Mouse (Mus musculus): ENCODE measurements around the gene Gm26602. TPM values are rescaled to one million over a fixed set of nuclear protein-coding genes. Genes with fewer than 3 reads are reported as not detected.

Gene Gm26602
- polyA plus RNA-seq, 2 experiments, result not detected

DNA sequence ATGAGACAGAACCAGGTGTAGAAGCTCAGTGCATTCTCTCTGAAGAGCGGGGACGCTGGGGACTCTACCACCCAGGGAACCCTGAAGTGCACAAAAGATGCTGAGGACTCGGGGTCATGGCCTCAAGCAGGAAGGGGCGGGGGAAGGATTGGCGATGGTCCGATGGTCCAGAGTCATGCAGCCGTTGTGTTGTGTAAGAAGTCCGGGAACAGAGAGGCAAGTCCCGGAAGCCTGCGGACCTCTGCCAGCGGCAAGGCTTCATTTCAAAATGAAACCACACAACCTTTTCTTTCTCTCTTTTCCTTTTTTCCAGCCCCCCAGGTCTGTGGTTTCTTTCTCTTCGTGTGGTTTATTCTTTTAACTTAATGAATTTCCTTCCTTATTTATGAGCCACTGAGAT lies 32.9 kb upstream of the Gm26602 start:
- no peak for DNase-seq (ENCODE audit: low spot score)
- WGBS, result 50% methylated on average over 12 of the region's 12 CpGs
- H3K4me2 ChIP-seq (replicated peaks; ENCODE audit: low read depth, low read length, severe bottlenecking), result no peak overlapping the region
- no peak overlapping the region for H3K4me3 ChIP-seq (replicated peaks; ENCODE audit: low read length)
- no peak for ATAC-seq (ENCODE audit: low FRiP score, low read depth)
- H3K36me3 ChIP-seq (ENCODE audit: control insufficient read depth, insufficient read depth, low read length), result no peaks in the 10 kb centered on the region
- peaks cover 18% of the 10 kb centered on the region; the same call in 1 of the 2 replicates for H3K4me1 ChIP-seq (ENCODE audit: control insufficient read depth, insufficient read depth, low read length)
- no peak overlapping the region for H3K9ac ChIP-seq (ENCODE audit: low read depth, low read length, severe bottlenecking)
- no peak overlapping the region for H3K27ac ChIP-seq (replicated peaks; ENCODE audit: low read depth, low read length)
- TF ChIP-seq POLR2A (IDR thresholded peaks at IDR 0.05; ENCODE audit: borderline replicate concordance, extremely low read depth, insufficient read depth, insufficient read length), result no peak
- no peaks in the 10 kb centered on the region for H3K27me3 ChIP-seq (ENCODE audit: control insufficient read depth, insufficient read depth, low read length)
- H3K9me3 ChIP-seq (ENCODE audit: control insufficient read depth, low read length), result no peaks in the 10 kb centered on the region

DNA sequence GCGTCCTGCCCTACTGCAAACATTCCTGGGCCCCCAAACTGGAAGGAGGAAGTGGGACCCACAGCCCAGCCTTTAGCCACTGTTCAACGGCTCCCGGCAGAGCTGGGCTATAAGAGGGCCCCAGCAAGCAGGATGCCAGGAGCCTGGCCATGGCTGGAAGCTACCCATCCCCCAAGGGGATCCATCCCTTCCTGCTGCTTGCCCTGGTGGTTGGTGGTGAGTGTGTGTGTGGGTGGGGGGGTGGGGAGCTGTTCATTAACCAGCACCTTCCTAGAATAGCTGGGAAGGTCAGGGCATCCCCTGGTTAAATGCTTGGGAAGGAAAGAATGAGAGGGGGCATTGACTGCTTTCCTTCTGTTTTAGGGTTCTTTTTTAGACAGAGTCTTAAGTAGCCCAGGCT lies 31.1 kb upstream of the Gm26602 start:
- ATAC-seq (ENCODE audit: low FRiP score, low read depth) (no peak), DNase-seq (ENCODE audit: low spot score) (no peak)
- H3K4me1 ChIP-seq (ENCODE audit: control insufficient read depth, insufficient read depth, low read length), result peaks cover 12% of the 10 kb centered on the region; the same call in 1 of the 2 replicates
- H3K9me3 ChIP-seq (ENCODE audit: control insufficient read depth, low read length), result no peaks in the 10 kb centered on the region
- H3K4me2 ChIP-seq (replicated peaks; ENCODE audit: low read depth, low read length, severe bottlenecking), result no peak overlapping the region
- no peak overlapping the region for H3K9ac ChIP-seq (ENCODE audit: low read depth, low read length, severe bottlenecking)
- no peak overlapping the region for H3K4me3 ChIP-seq (replicated peaks; ENCODE audit: low read length)
- no peaks in the 10 kb centered on the region for H3K36me3 ChIP-seq (ENCODE audit: control insufficient read depth, insufficient read depth, low read length)
- no peaks in the 10 kb centered on the region for H3K27me3 ChIP-seq (ENCODE audit: control insufficient read depth, insufficient read depth, low read length)
- 31% methylated on average over 3 of the region's 3 CpGs for WGBS
- no peak for TF ChIP-seq POLR2A (IDR thresholded peaks at IDR 0.05; ENCODE audit: borderline replicate concordance, extremely low read depth, insufficient read depth, insufficient read length)
- no peak overlapping the region for H3K27ac ChIP-seq (replicated peaks; ENCODE audit: low read depth, low read length)

DNA sequence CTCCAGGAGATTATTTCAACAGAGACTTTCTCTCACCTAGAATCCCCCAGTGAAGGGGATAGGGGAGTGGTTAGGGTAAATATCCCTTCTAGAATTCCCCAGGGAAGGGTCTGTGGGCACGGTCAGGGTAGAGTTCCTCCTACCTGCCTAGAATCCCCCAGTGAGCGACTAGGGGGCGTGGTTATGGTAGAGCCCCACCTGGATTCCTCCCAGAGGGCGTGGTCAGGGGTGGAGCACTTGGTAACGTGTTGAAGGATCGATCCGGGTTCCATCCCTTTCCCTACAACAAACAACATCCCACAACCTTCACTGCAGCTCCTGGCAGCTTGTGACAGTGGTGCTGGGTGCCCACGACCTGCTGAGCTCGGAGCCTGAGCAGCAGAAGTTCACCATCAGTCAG lies 29.9 kb upstream of the Gm26602 start:
- H3K36me3 ChIP-seq (ENCODE audit: control insufficient read depth, insufficient read depth, low read length), result no peaks in the 10 kb centered on the region
- no peak overlapping the region for H3K27ac ChIP-seq (replicated peaks; ENCODE audit: low read depth, low read length)
- no peak for ATAC-seq (ENCODE audit: low FRiP score, low read depth)
- H3K4me3 ChIP-seq (replicated peaks; ENCODE audit: low read length), result no peak overlapping the region
- TF ChIP-seq POLR2A (IDR thresholded peaks at IDR 0.05; ENCODE audit: borderline replicate concordance, extremely low read depth, insufficient read depth, insufficient read length), result no peak
- no peak overlapping the region for H3K4me2 ChIP-seq (replicated peaks; ENCODE audit: low read depth, low read length, severe bottlenecking)
- H3K27me3 ChIP-seq (ENCODE audit: control insufficient read depth, insufficient read depth, low read length), result no peaks in the 10 kb centered on the region
- peaks cover 6% of the 10 kb centered on the region; the same call in 1 of the 2 replicates for H3K4me1 ChIP-seq (ENCODE audit: control insufficient read depth, insufficient read depth, low read length)
- no peak overlapping the region for H3K9ac ChIP-seq (ENCODE audit: low read depth, low read length, severe bottlenecking)
- WGBS, result 16% methylated on average over 9 of the region's 9 CpGs
- no peak for DNase-seq (ENCODE audit: low spot score)
- no peaks in the 10 kb centered on the region for H3K9me3 ChIP-seq (ENCODE audit: control insufficient read depth, low read length)

DNA sequence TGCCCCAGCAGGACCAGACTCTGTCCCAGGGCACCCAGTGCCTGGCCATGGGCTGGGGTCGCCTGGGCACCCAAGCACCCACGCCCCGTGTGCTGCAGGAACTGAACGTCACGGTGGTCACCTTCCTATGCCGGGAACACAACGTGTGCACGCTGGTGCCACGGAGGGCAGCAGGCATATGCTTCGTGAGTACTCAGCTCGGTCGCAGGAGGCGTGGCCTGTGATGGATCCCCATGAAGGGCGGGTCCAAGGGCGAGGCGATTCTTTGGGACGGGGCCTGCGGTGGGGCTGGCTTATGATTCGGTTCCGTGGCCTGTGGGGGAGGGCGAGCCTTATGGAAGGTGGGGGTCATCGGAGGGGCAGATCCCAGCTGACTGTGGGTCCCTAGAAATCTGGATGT lies 28.7 kb upstream of the Gm26602 start:
- Histone ChIP-seq H3K9me3 (ENCODE audit: control insufficient read depth, low read length) (no peaks in the 10 kb centered on the region), H3K4me1 (ENCODE audit: control insufficient read depth, insufficient read depth, low read length) (peaks cover 6% of the 10 kb centered on the region; the same call in 1 of the 2 replicates), H3K27ac (replicated peaks; ENCODE audit: low read depth, low read length) (no peak overlapping the region), H3K4me2 (replicated peaks; ENCODE audit: low read depth, low read length, severe bottlenecking) (peak overlapping the region; percentile 43), H3K36me3 (ENCODE audit: control insufficient read depth, insufficient read depth, low read length) (no peaks in the 10 kb centered on the region), H3K4me3 (replicated peaks; ENCODE audit: low read length) (peak overlapping the region; percentile 16; the same call in 1 of the 2 replicates), H3K27me3 (ENCODE audit: control insufficient read depth, insufficient read depth, low read length) (no peaks in the 10 kb centered on the region), H3K9ac (ENCODE audit: low read depth, low read length, severe bottlenecking) (0 out of 2 replicates have a peak overlapping the region, but pooled peaks have one; percentile 38)
- ATAC-seq (ENCODE audit: low FRiP score, low read depth), result peak; percentile 38; the same call in 1 of the 2 replicates
- no peak for TF ChIP-seq POLR2A (IDR thresholded peaks at IDR 0.05; ENCODE audit: borderline replicate concordance, extremely low read depth, insufficient read depth, insufficient read length)
- WGBS, result 7% methylated on average over 22 of the region's 22 CpGs
- DNase-seq (ENCODE audit: low spot score), result no peak

DNA sequence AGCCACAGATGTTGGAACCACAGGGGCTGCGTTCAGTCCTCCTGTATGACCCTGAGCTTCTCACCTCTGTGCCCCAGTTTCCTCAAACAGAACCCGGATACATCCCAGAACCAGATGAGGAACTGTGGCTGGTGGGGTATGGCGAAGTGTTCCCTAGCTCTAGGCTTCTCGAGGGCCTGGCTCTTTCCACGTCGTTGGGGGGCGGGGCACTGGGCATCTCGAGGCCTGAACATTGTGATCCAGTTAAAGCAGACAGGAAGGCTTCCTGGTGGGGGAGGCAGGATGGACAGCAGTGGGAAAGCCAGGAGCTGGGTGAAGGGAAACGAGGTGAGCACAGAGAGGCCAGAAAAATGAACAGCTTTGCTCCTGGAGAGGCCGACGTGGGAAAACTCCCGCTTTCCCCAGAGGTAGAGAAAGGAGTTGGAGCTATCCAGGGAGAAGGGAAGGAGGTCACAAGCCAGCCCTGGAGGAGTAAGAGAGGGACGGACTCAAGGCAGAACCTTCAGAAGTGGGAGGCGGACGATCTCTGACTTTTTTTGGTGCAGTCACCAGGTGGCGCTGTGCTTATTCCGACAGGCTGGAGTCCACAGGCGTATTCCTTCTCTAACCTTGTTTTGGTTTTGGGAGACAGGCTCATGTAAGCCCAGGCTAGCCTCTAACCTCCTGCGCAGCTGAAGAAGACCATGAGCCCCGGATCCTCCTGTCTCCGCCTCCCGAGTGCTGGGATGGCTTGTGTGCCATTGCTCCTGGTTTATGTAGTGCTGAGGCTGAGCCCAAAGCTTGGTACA lies 27.2 kb upstream of the Gm26602 start:
- Histone ChIP-seq H3K27me3 (ENCODE audit: control insufficient read depth, insufficient read depth, low read length) (no peaks in the 10 kb centered on the region), H3K9ac (ENCODE audit: low read depth, low read length, severe bottlenecking) (no peak overlapping the region), H3K4me1 (ENCODE audit: control insufficient read depth, insufficient read depth, low read length) (peaks cover 6% of the 10 kb centered on the region; the same call in 1 of the 2 replicates), H3K4me3 (replicated peaks; ENCODE audit: low read length) (no peak overlapping the region), H3K9me3 (ENCODE audit: control insufficient read depth, low read length) (no peaks in the 10 kb centered on the region), H3K4me2 (replicated peaks; ENCODE audit: low read depth, low read length, severe bottlenecking) (no peak overlapping the region), H3K27ac (replicated peaks; ENCODE audit: low read depth, low read length) (no peak overlapping the region), H3K36me3 (ENCODE audit: control insufficient read depth, insufficient read depth, low read length) (no peaks in the 10 kb centered on the region)
- TF ChIP-seq POLR2A (IDR thresholded peaks at IDR 0.05; ENCODE audit: borderline replicate concordance, extremely low read depth, insufficient read depth, insufficient read length), result no peak
- WGBS, result 16% methylated on average over 22 of the region's 22 CpGs
- DNase-seq (ENCODE audit: low spot score) (peak; percentile 63), ATAC-seq (ENCODE audit: low FRiP score, low read depth) (peak; percentile 45; the same call in 1 of the 2 replicates)

Measured in limb, embryonic 14.5 days (tissue).